Mouse (Mus musculus): ENCODE measurements around the gene Sppl2b.

DNA sequence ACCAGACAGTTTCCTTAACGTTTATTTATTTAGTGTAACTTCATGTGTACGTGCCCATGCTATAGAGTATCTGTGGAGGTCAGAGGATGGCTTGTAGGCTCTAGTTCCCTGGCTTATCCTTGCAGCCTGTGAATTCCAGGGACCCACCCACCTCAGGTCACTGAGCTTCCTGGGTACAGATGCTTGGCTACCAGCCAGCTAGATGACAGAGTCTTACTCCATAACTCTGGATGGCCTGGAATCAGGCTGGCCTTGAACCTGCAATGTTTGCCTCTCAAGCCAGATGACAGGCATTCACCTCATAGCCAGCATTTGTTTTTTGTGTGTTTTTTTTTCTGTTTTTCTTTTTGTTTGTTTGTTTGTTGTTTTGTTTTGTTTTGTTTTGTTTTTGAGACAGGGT lies 37.9 kb upstream of the Sppl2b start:
- no peak for TF ChIP-seq GATA1 (IDR thresholded peaks at IDR 0.05; ENCODE audit: borderline replicate concordance, low read length)
- no peak for TF ChIP-seq FLI1 (IDR thresholded peaks at IDR 0.05; ENCODE audit: low read length)
